Mouse (Mus musculus): ENCODE results near the gene Nif3l1.

Gene Nif3l1

DNA sequence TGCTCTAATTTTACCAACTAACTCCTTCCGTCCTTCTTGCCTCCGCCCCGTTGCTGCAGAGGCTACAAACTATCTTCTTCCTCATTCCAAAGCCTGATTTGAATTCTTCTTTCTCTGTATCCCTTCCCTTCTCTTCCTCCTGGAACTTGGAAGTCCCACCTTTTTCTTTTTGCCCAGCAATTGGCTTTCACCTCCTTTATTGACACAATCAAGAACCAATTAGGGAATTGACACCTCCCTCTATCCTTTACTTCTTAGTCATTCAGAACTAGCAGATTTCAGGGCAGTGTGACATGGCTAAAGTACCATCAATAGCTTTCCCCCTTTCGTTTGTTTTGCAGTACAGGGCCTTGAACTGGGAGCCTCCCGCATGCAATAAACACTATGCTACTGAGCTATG, 13.2 kb downstream of the Nif3l1 start:
- DNase-seq (ENCODE audit: low read depth, low spot score): no peak

GRCm38 (mm10) chr1:58458867-58459266, 13.9 kb downstream of the Nif3l1 start:
- DNase-seq (ENCODE audit: low read depth, low spot score): no peak

DNA sequence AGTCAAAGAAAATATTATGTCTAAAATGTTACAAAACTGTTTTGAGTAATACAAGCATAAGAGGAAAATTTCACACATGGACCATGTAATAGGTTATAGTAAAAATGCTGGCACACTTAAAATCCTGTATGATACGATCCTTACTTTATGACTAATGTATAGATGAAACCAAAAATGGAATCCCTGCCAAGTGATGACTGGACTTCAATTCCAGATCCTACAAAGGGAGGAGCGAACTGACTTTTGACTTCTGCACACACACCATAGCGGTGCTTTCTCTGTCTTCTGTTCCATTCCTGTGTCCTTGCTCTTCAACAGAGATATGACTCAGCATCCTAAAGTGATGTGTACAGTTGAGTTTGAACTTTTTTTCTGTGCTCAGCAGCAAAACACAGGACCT, 15.6 kb downstream of the Nif3l1 start:
- peak; percentile 68 for DNase-seq (ENCODE audit: low read depth, low spot score)

DNA sequence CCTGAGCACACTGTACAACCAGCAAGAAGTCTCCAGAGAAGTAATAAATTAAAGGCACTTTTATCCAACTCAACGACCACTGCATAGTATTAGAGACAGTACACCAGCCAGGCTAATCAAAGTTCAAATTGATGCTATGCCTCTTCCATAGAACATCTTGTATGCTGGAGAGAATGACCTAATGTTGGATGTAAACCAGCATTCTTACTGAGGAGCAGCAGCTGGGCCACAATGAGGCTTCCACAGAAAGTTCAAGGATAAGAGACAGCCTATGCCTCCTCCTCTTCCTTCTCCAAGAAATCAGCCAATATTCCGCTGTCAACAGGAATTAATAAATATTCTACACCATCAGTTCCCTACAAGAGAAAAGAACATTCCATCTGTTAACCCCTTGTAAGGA, 19.0 kb downstream of the Nif3l1 start:
- no peak for DNase-seq (ENCODE audit: low read depth, low spot score)

DNA sequence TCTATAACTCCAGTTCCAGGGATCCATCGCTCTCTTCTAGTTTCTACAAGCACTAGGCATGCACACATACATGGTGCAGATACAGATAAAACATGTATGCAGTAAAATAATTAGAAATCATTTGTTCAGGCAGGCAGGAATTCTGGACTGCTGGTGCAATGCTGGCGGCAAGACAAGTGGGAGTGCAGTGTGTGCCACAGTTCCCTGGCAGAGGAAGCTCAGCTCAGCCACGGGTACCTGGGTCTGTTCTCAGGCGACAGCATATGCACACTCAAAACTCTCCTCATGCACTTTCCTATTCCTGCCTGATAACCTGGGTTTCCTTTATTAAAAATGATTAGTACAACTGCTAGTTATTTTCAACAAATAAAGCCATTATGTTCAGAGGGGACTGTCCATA, 20.1 kb downstream of the Nif3l1 start:
- DNase-seq (ENCODE audit: low read depth, low spot score): no peak

GRCm38 (mm10) chr1:58465561-58465960, 20.6 kb downstream of the Nif3l1 start:
- no peak for DNase-seq (ENCODE audit: low read depth, low spot score)

DNA sequence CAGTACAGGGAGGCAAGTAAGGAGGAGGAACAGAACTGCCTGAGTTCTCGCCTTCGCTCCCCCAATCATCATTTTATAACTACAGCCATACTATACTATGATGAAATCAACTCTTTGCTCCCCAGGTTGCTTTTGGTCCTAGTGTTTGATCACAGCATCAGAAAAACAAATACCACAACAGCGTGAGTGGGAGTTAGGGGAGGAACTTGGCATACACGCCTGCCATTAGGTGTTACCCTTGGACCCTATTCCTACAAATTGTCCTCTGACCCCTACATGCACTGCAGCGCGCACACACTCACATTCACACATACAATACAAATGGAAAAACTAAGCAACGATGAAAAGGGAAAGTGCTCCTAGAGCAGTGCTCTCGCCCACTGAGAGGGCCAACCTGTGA, 30.7 kb downstream of the Nif3l1 start:
- no peak for DNase-seq (ENCODE audit: low read depth, low spot score)

DNA sequence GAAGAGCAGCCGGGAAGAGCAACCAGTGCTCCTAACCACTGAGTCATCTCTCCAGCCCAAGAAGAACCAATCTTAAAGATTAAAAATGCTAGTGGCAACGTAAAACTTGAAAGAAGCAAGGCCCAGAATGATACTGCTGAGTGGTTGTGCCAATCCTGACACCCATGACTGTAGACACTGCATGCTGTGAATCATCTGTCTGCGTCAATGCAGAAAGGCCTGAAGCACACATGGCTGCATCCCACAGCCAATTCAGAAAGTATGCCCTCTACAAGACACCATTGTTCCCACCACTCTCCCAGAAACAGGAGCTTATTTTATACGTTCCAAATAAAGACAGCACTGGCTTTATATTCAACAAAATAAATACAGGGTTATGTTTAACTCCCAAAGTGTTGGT, 37.7 kb downstream of the Nif3l1 start:
- DNase-seq (ENCODE audit: low read depth, low spot score): no peak

- no peak for DNase-seq (ENCODE audit: low read depth, low spot score)
These were observed 50.7 kb downstream of the Nif3l1 start for GRCm38 (mm10) chr1:58495603-58496002.

DNA sequence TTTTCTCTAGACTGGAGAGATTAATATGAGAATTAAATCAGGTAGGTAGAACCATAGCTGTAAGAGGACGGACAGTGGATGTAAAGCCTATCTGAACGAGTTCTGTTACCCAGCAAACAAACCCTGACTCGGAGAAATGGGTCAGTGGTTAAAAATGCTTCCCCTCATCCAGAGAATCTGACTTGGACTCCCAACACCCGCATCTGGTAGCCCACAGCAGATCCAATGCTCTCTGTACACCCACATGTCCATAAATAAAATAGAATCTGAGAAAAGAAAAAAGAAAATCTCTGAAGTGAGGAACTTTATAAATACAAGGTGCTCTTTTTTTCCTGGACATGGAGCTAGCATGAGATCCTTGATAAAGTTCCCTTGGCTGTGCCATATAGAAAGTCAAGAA, 52.7 kb downstream of the Nif3l1 start:
- no peak for DNase-seq (ENCODE audit: low read depth, low spot score)

DNA sequence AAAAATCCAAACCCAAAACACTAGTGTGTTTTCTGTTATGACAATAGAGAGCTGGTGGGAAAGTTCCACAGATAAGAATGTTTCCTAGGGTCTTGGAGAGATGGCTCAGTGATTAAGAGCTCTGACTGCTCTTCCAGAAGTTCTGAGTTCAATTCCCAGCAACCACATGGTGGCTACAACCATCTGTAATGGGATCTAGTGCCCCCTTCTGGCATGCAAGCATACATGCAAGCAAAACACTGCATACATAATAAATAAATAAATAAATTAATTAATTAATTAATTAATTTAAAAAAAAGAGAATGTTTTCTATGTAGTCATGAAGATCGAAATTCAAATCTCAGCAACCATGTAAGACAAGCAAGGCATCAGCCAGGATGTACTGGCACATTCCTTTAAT, 53.8 kb downstream of the Nif3l1 start:
- DNase-seq (ENCODE audit: low read depth, low spot score): no peak

DNA sequence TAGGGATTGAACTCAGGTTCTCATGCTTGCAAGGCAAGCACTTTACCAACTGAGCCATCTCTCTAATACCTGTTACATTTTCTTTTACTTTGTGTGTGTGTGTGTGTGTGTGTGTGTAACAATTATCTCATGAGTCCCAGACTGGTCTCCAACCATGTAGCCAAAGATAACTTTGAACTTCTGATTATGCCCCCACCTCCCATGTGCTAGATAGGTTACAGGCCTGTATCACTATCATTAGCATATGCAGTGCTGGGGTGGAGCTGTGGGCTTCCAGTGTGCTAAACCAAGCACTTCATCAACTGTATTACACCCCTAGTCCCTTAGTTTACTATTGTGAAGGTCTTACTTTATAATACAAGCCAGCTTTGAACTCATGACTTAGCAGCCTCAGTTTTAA, 58.2 kb downstream of the Nif3l1 start:
- no peak for DNase-seq (ENCODE audit: low read depth, low spot score)

DNA sequence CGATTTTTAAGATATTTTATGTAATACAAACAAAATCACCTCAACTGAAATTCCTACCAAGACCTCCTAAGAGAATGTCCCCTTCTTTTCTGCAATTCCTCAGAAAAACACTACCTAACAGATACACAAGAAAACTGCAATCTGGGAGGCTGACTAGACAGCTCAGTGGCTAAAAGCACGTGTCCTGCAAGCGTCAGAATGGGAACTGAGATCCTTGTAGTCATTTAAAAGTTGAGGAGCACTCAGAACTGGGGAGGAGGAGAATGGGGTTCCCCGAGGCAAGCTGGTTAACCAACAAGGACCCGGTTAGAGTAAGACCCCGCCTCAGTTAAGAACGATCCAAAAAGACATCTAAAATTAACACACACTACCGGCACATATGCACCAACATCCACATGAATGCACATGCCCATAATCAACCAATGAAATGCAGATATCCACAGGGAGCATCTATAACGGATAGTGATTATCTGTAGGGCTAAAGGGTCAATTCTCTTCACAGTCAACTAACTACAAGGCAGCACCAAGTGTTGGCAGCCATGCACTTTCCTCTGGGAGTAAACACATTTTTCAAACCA, 58.9 kb downstream of the Nif3l1 start:
- DNase-seq (ENCODE audit: low read depth, low spot score): peak; percentile 28

GRCm38 (mm10) chr1:58504577-58505254, 59.8 kb downstream of the Nif3l1 start, which contains the start of gene Orc2:
Gene Orc2, minus strand, starts transcription at chr1:58505109.
- peak; percentile 96 for DNase-seq (ENCODE audit: low read depth, low spot score)

DNA sequence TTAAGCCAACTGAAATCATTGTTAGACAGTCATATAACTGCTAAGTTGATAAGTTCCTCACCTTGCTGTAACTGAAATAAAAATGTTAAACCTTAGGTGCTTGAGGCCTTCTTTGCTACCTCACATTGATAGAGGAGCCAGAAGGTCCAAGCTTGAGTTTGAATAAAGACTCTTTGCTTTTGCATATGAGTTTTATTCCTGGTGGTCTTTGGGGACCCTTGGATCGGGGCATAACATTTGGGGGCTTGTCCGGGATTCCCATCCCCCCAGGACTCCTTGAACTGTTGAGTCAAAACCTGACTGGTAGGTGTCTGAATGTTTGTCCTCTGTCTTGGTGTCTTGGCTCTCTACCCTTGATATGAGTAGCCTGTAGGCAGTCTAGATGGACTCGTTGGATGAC, 62.3 kb downstream of the Nif3l1 start:
- DNase-seq (ENCODE audit: low read depth, low spot score): no peak

All from 3T3-L1 (cell line).